Mouse (Mus musculus): ENCODE results near the gene Cxcl2. TPM values are rescaled to one million over a fixed set of nuclear protein-coding genes. Genes with fewer than 3 reads are reported as not detected.

The Cxcl2 gene
- total RNA-seq, 4 experiments from 2014 or later = 2.3 TPM; not detected in 3

Other genes starting within 250 kb of the Cxcl2 start
- gene Cxcl5, start 144.5 kb upstream of the Cxcl2 start, total RNA-seq (2022) = under 1 TPM in 2 of 4 experiments, not detected in 2; 0.14 to 0.16 TPM
- 10 to 100 TPM; 10.5 to 27.1 (median 17.0) TPM for gene Ppbp, start 135.4 kb upstream of the Cxcl2 start, total RNA-seq (2022)
- gene Pf4, start 131.4 kb upstream of the Cxcl2 start, total RNA-seq (2022) = 10 to 100 TPM; 30.1 to 36.7 (median 30.8) TPM
- not detected for gene Cxcl3, start 117.8 kb upstream of the Cxcl2 start, total RNA-seq (2022)
- gene Cxcl15, start 109.3 kb upstream of the Cxcl2 start, total RNA-seq (2022) = not detected
- gene Cxcl1, start 12.6 kb upstream of the Cxcl2 start, total RNA-seq (2022) = 1 to 10 TPM in 2 of 4 experiments, under 1 TPM in 2; 0.38 to 1.3 (median 0.92) TPM
- 1 to 10 TPM; 6.8 to 8.8 (median 7.9) TPM for gene Mthfd2l, start 27.2 kb downstream of the Cxcl2 start, total RNA-seq (2022)
- under 1 TPM in 3 of 4 experiments, not detected in 1; 0.26 to 0.35 (median 0.28) TPM for gene Epgn, start 123.6 kb downstream of the Cxcl2 start, total RNA-seq (2022)
- under 1 TPM in 2 of 4 experiments, not detected in 2; 0.09 to 0.11 TPM for gene Ereg, start 170.8 kb downstream of the Cxcl2 start, total RNA-seq (2022)
- not detected for gene Areg, start 235.7 kb downstream of the Cxcl2 start, total RNA-seq (2022)